Mouse (Mus musculus): Measurements from ENCODE around the gene Pacrg. TPM values are rescaled to one million over a fixed set of nuclear protein-coding genes. Genes with fewer than 3 reads are reported as not detected.

Gene Pacrg
- total and polyA plus RNA-seq, 3 experiments: not detected

DNA sequence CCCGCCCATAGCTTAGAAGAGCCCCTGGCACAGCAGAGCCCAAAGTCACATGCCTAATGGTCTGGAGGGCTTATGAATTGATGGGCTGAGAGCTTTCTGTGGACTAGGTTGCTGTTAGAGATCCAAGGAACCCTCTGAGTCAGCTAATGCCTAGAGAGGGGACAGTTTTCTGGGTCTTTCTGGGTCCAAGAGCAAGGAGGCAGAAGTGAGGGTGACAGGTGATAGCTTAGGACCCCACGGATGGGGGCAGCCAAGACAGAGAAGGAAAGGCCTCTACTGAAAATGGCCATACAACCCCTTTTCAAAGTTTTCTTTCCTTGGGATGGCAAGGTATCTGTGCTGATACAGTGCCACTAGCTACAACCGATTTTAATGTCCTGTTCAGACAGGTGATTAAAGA lies 399.1 kb downstream of the Pacrg start:
- H3K4me3 ChIP-seq (ENCODE audit: control insufficient read depth in 1 of 2, insufficient read depth in 1 of 2, low read depth in 2 of 2, low read length in 2 of 2): no peak overlapping the region
- no peaks in the 10 kb centered on the region for H3K4me1 ChIP-seq (ENCODE audit: control insufficient read depth in 1 of 2, insufficient read depth in 2 of 2, low read length in 2 of 2)
- H3K27me3 ChIP-seq (ENCODE audit: control insufficient read depth in 1 of 2, insufficient read depth in 2 of 2, low read length in 2 of 2): no peaks in the 10 kb centered on the region
- no peaks in the 10 kb centered on the region for H3K79me2 ChIP-seq (ENCODE audit: control insufficient read depth, insufficient read depth, low read length, poor library complexity)
- H3K9ac ChIP-seq (ENCODE audit: control insufficient read depth, low read depth, low read length, poor library complexity, severe bottlenecking): no peak overlapping the region
- DNase-seq (ENCODE audit: low read depth, low spot score): no peak
- no peaks in the 10 kb centered on the region for H3K36me3 ChIP-seq (ENCODE audit: control insufficient read depth in 1 of 2, insufficient read depth in 2 of 2, low read length in 2 of 2)
- TF ChIP-seq MAFK (IDR thresholded peaks at IDR 0.05; ENCODE audit: borderline replicate concordance, low read depth, low read length): no peak
- no peak for TF ChIP-seq MXI1 (IDR thresholded peaks at IDR 0.05; ENCODE audit: low read depth, low read length)
- no peaks in the 10 kb centered on the region for H3K9me3 ChIP-seq (replicated peaks; ENCODE audit: insufficient read depth, low read length)
- no peak overlapping the region for H3K27ac ChIP-seq (ENCODE audit: control insufficient read depth, low read depth, low read length)

DNA sequence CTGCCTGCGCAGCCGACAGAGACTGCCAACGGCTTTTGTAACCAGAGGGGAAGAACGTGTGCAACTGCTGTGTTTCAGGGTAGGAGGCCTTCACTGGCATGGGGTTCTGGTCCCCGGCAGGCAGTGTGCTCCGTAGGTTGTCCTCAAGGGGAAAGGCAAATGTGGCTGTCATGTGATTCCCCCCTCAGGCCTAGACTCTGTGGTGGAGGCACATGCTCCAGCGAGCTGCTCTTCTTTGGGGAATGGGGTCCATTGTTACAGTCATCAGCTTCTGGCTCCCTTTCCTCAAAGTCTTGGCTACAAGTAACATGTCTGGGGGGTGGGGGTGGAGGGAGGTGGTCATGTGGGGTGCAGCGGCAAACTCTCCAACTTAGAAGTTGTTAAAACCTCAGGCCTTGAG lies 400.3 kb downstream of the Pacrg start:
- TF ChIP-seq KAT2A (conservative IDR thresholded peaks at IDR 0.05; ENCODE audit: low read depth, low read length) (no peak), GATA1 (IDR thresholded peaks at IDR 0.05; ENCODE audit: low read depth, low read length) (no peak)
- no peak overlapping the region for H3K27ac ChIP-seq (ENCODE audit: control insufficient read depth, low read depth, low read length)

DNA sequence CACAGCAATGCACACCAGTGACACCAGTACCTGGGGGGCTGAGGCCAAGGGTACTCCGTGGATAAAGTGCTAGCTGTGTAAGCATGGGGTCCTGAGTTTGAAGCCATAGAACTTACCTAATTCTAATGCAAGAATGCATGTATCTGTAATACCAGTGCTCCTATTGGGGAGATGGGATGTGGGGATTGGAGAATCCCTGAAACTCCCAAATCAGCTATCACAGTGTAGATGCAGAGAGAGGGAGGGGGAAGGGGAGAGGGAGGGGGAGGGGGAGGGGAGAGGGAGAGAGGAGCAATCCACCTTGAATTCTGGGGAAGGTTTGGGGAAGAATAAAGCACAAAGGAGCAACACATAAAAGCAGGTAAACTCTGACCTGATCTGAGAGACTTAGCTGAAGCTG lies 405.2 kb downstream of the Pacrg start:
- Histone ChIP-seq H3K4me3 (ENCODE audit: control insufficient read depth in 1 of 2, insufficient read depth in 1 of 2, low read depth in 2 of 2, low read length in 2 of 2) (no peak overlapping the region), H3K4me1 (ENCODE audit: control insufficient read depth in 1 of 2, insufficient read depth in 2 of 2, low read length in 2 of 2) (no peaks in the 10 kb centered on the region), H3K27me3 (ENCODE audit: control insufficient read depth in 1 of 2, insufficient read depth in 2 of 2, low read length in 2 of 2) (no peaks in the 10 kb centered on the region), H3K79me2 (ENCODE audit: control insufficient read depth, insufficient read depth, low read length, poor library complexity) (no peaks in the 10 kb centered on the region), H3K27ac (ENCODE audit: control insufficient read depth, low read depth, low read length) (no peak overlapping the region), H3K9me3 (replicated peaks; ENCODE audit: insufficient read depth, low read length) (no peaks in the 10 kb centered on the region), H3K36me3 (ENCODE audit: control insufficient read depth in 1 of 2, insufficient read depth in 2 of 2, low read length in 2 of 2) (no peaks in the 10 kb centered on the region), H3K9ac (ENCODE audit: control insufficient read depth, low read depth, low read length, poor library complexity, severe bottlenecking) (no peak overlapping the region)
- TF ChIP-seq MAX (IDR thresholded peaks at IDR 0.05; ENCODE audit: low read length): no peak
- TF ChIP-seq ZMIZ1 (IDR thresholded peaks at IDR 0.05; ENCODE audit: low read depth, low read length): no peak
- TF ChIP-seq E2F4 (IDR thresholded peaks at IDR 0.05; ENCODE audit: borderline replicate concordance, low read depth, low read length): no peak
- no peak for TF ChIP-seq TAL1 (IDR thresholded peaks at IDR 0.05; ENCODE audit: low read length)
- no peak for TF ChIP-seq TCF12 (IDR thresholded peaks at IDR 0.05; ENCODE audit: low read depth, low read length)
- no peak for TF ChIP-seq POLR2AphosphoS2 (IDR thresholded peaks at IDR 0.05; ENCODE audit: low read length)
- no peak for DNase-seq (ENCODE audit: low read depth, low spot score)

More for the DNA sequence above, 400.3 kb downstream of the Pacrg start:
- no peak for DNase-seq (ENCODE audit: low read depth, low spot score)
- no peaks in the 10 kb centered on the region for H3K36me3 ChIP-seq (ENCODE audit: control insufficient read depth in 1 of 2, insufficient read depth in 2 of 2, low read length in 2 of 2)
- H3K4me1 ChIP-seq (ENCODE audit: control insufficient read depth in 1 of 2, insufficient read depth in 2 of 2, low read length in 2 of 2): no peaks in the 10 kb centered on the region
- no peaks in the 10 kb centered on the region for H3K27me3 ChIP-seq (ENCODE audit: control insufficient read depth in 1 of 2, insufficient read depth in 2 of 2, low read length in 2 of 2)
- H3K4me3 ChIP-seq (ENCODE audit: control insufficient read depth in 1 of 2, insufficient read depth in 1 of 2, low read depth in 2 of 2, low read length in 2 of 2): no peak overlapping the region
- H3K9ac ChIP-seq (ENCODE audit: control insufficient read depth, low read depth, low read length, poor library complexity, severe bottlenecking): no peak overlapping the region
- no peaks in the 10 kb centered on the region for H3K79me2 ChIP-seq (ENCODE audit: control insufficient read depth, insufficient read depth, low read length, poor library complexity)
- no peaks in the 10 kb centered on the region for H3K9me3 ChIP-seq (replicated peaks; ENCODE audit: insufficient read depth, low read length)

Data from MEL (cell line).